Mouse (Mus musculus): ENCODE results near the gene Gm9821. TPM values are rescaled to one million over a fixed set of nuclear protein-coding genes. Genes with fewer than 3 reads are reported as not detected.

The Gm9821 gene
- polyA plus RNA-seq, 1 experiment, result not detected

- peaks cover 32% of the 10 kb centered on the region for H3K4me1 ChIP-seq (ENCODE audit: control insufficient read depth, insufficient read depth, insufficient read length, low read length)
- peaks cover 9% of the 10 kb centered on the region; the same call in 1 of the 2 replicates for H3K27me3 ChIP-seq (ENCODE audit: control insufficient read depth, insufficient read depth, low read length)
- peak overlapping the region; percentile 43 for H3K4me3 ChIP-seq (ENCODE audit: low read depth, low read length)
- H3K36me3 ChIP-seq (ENCODE audit: control insufficient read depth, insufficient read depth, low read length), result peaks cover 5% of the 10 kb centered on the region
- TF ChIP-seq POLR2A (IDR thresholded peaks at IDR 0.05; ENCODE audit: low read depth, low read length) (no peak), CTCF (IDR thresholded peaks at IDR 0.05; ENCODE audit: extremely low read depth, insufficient read length, insufficient replicate concordance, low read depth, low read length) (peak; percentile 82)
- H3K27ac ChIP-seq (ENCODE audit: insufficient read depth, low read depth, low read length), result no peak overlapping the region
- WGBS, result 41% methylated on average over 34 of the region's 34 CpGs
These were observed 17.5 kb upstream of the Gm9821 start for GRCm38 (mm10) chr2:91927826-91928533.

DNA sequence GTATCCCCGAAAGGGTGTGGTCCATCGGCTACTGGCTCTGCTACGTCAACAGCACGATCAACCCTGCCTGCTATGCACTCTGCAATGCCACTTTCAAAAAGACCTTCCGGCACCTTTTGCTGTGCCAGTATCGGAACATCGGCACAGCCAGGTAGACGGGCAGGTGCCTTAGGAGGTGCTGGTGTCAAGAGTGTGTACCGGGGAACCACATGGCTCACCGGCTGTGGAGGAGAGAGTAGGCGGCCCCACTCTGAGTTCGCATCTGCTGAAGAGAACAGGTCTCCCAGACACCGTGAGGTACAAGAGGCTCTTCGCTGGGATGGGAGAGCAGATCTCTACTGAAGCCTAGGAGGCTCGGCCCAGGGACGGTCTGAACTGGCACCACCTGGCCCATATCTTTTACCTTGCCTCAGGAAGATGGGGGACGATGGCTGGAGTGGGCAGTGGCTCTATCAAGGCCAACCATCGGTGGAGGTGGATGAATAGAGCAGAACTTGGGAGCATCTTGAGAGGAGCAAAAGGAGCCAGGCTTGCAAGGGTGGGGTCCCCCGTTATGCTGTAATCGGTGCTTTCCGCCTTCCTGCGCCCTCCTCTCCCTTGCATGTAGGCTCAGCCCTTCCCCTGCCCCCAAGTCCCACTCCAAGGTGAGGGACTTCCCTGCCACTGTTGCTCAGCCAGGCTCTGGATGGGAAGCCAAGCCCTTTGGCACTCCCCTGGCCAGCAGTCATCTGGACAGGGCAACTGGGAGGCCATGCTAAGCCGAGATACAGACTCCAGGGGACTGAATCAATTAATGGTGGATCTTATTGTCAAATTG lies 16.8 kb upstream of the Gm9821 start:
- Histone ChIP-seq H3K4me3 (ENCODE audit: low read depth, low read length) (peak overlapping the region; percentile 43; the same call in 1 of the 2 replicates), H3K27me3 (ENCODE audit: control insufficient read depth, insufficient read depth, low read length) (peaks cover 2% of the 10 kb centered on the region; the same call in 1 of the 2 replicates), H3K36me3 (ENCODE audit: control insufficient read depth, insufficient read depth, low read length) (peaks cover 12% of the 10 kb centered on the region), H3K27ac (ENCODE audit: insufficient read depth, low read depth, low read length) (no peak overlapping the region), H3K4me1 (ENCODE audit: control insufficient read depth, insufficient read depth, insufficient read length, low read length) (peaks cover 32% of the 10 kb centered on the region)
- WGBS, result 67% methylated on average over 23 of the region's 23 CpGs
- no peak for TF ChIP-seq POLR2A (IDR thresholded peaks at IDR 0.05; ENCODE audit: low read depth, low read length)
- no peak for TF ChIP-seq CTCF (IDR thresholded peaks at IDR 0.05; ENCODE audit: extremely low read depth, insufficient read length, insufficient replicate concordance, low read depth, low read length)

DNA sequence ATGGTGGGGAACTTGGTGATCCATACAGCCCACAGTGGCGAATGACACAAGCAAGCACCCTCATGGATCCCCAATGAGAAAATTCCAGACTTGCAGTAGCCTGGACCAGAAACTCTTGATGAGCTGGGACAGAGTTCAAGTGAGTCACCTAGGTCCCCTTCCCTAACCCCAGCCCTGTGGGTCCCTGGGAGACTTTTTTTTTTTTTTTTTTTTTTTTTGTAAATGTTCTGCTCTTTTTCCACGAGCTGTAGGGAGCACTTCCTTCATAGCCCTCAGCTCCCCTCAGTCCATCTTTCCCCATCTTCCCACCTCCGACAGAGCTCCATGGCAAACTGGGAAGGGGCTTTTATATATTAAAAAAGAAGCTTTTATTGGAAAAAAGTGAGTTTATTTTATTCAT lies 16.0 kb upstream of the Gm9821 start:
- TF ChIP-seq CTCF (IDR thresholded peaks at IDR 0.05; ENCODE audit: extremely low read depth, insufficient read length, insufficient replicate concordance, low read depth, low read length) (no peak), POLR2A (IDR thresholded peaks at IDR 0.05; ENCODE audit: low read depth, low read length) (no peak)
- H3K4me1 ChIP-seq (ENCODE audit: control insufficient read depth, insufficient read depth, insufficient read length, low read length), result peaks cover 31% of the 10 kb centered on the region
- 79% methylated on average over 3 of the region's 3 CpGs for WGBS
- H3K36me3 ChIP-seq (ENCODE audit: control insufficient read depth, insufficient read depth, low read length), result peaks cover 19% of the 10 kb centered on the region
- no peak overlapping the region for H3K4me3 ChIP-seq (ENCODE audit: low read depth, low read length)
- H3K27ac ChIP-seq (ENCODE audit: insufficient read depth, low read depth, low read length), result no peak overlapping the region
- no peaks in the 10 kb centered on the region for H3K27me3 ChIP-seq (ENCODE audit: control insufficient read depth, insufficient read depth, low read length)

DNA sequence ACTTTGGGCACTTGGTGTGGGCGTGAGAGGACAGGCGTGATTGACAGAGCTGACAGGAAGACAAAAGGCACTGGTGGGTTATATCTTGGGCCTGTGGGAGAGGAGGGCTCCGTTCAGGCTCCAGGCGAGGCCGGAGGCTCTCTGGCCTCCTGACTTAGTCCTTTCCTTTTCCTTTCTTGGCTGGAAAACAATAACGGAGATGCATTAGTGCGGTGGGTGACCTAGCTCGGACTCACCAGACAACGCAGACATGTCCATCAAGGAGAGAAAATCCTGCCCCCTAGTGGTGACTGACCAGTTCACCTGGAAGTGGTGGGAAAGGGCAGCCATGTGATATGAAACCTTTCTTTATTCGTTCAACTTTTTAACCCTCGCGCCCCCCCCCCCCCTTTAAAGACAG lies 15.6 kb upstream of the Gm9821 start:
- Histone ChIP-seq H3K4me3 (ENCODE audit: low read depth, low read length) (no peak overlapping the region), H3K27ac (ENCODE audit: insufficient read depth, low read depth, low read length) (no peak overlapping the region), H3K36me3 (ENCODE audit: control insufficient read depth, insufficient read depth, low read length) (peaks cover 24% of the 10 kb centered on the region), H3K27me3 (ENCODE audit: control insufficient read depth, insufficient read depth, low read length) (no peaks in the 10 kb centered on the region), H3K4me1 (ENCODE audit: control insufficient read depth, insufficient read depth, insufficient read length, low read length) (peaks cover 34% of the 10 kb centered on the region)
- WGBS, result 42% methylated on average over 12 of the region's 12 CpGs
- TF ChIP-seq POLR2A (IDR thresholded peaks at IDR 0.05; ENCODE audit: low read depth, low read length) (no peak), CTCF (IDR thresholded peaks at IDR 0.05; ENCODE audit: extremely low read depth, insufficient read length, insufficient replicate concordance, low read depth, low read length) (peak; percentile 72; the same call in 1 of the 2 replicates)

DNA sequence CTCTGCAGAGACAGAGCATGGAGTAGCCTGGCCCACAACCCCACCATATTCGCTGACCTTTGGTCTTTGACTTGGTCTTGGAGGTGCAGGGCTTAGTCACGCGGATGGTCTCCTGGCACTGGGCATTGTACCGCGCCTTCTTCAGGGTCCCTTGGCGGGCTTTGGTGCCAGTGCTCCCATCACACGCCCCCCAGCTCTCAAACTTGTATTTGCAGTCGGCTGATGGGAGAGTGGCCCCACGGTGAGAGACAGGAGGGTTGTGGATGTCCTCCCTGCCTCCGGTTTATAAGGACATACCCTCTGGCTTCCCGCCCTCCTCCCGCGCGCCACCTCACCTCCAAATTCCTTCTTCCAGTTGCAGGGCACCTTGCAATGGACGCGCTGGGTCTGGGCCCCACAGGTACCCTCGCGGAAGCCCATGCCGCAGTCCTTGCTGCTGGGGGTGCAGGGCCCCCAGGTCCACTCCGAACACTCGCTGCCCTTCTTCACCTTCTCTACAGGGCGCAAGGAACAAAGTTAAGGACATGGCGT lies 14.7 kb upstream of the Gm9821 start:
- Histone ChIP-seq H3K36me3 (ENCODE audit: control insufficient read depth, insufficient read depth, low read length) (peaks cover 33% of the 10 kb centered on the region), H3K4me3 (ENCODE audit: low read depth, low read length) (peak overlapping the region; percentile 43), H3K4me1 (ENCODE audit: control insufficient read depth, insufficient read depth, insufficient read length, low read length) (peaks cover 34% of the 10 kb centered on the region), H3K27ac (ENCODE audit: insufficient read depth, low read depth, low read length) (no peak overlapping the region), H3K27me3 (ENCODE audit: control insufficient read depth, insufficient read depth, low read length) (no peaks in the 10 kb centered on the region)
- WGBS, result 58% methylated on average over 23 of the region's 23 CpGs
- TF ChIP-seq POLR2A (IDR thresholded peaks at IDR 0.05; ENCODE audit: low read depth, low read length), result no peak
- TF ChIP-seq CTCF (IDR thresholded peaks at IDR 0.05; ENCODE audit: extremely low read depth, insufficient read length, insufficient replicate concordance, low read depth, low read length), result no peak

DNA sequence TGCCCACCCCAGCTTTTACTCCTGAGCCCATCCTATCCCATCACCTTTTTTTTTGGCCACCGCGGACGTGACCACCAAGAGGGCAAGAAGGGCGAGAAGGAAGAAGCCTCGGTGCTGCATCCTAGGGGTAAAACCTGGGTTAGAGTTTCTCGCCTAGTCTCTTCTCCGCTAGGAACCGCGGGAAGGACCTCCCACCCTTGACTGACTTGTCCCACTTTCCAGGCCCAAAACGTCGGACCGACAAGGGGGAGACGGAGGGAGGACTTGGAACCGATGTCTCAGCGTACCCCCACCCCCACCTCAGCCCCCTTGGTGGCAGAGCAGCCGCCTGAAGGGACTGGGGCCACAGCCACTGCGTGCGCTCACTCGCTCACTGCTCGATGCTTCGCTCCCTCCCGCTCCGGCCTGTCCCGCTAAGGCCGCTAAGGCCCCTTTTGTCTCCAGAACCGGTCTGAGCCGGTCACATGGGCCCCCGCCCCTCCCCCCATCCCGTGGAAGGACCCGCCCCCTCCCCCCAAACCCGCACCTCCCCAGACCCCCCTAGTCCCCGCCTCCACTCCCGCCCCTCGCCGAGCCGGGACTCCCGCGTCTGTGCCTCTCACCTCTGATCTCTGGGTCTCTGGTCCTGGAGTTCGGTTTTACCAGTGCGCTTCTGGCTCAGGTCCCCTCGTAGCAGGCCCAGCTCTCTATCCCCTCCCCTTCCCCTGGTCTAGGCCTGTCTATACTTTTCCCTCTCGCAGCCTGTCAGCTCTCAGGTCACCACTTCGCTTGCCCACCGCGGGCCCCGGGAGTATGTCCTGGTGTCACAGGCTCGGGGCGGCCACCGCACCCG lies 14.0 kb upstream of the Gm9821 start:
- TF ChIP-seq POLR2A (IDR thresholded peaks at IDR 0.05; ENCODE audit: low read depth, low read length) (0 out of 2 replicates have a peak, but pooled peaks have one; percentile 10), CTCF (IDR thresholded peaks at IDR 0.05; ENCODE audit: extremely low read depth, insufficient read length, insufficient replicate concordance, low read depth, low read length) (no peak)
- Histone ChIP-seq H3K4me1 (ENCODE audit: control insufficient read depth, insufficient read depth, insufficient read length, low read length) (peaks cover 34% of the 10 kb centered on the region), H3K27me3 (ENCODE audit: control insufficient read depth, insufficient read depth, low read length) (no peaks in the 10 kb centered on the region), H3K27ac (ENCODE audit: insufficient read depth, low read depth, low read length) (no peak overlapping the region), H3K4me3 (ENCODE audit: low read depth, low read length) (peak overlapping the region; percentile 43), H3K36me3 (ENCODE audit: control insufficient read depth, insufficient read depth, low read length) (peaks cover 40% of the 10 kb centered on the region)
- 39% methylated on average over 50 of the region's 50 CpGs for WGBS
